Mouse (Mus musculus): ENCODE data around the gene Cldn34d.
A peak's percentile ranks its signal among the peaks of the same experiment; 100 is the strongest.

The Cldn34d gene

GRCm38 (mm10) chrX:76602824-76603223 is at the start of gene Cldn34d:
Gene Cldn34d (minus strand): TSS chrX:76602924.
- DNase-seq (ENCODE audit: low read depth): no peak

- DNase-seq (ENCODE audit: low read depth): peak; percentile 81
Observed at GRCm38 (mm10) chrX:76598459-76599206, 4.1 kb downstream of the Cldn34d start.

Measured in NIH3T3 (cell line).